Mouse (Mus musculus) heart, embryonic 15.5 days (tissue): ENCODE results near the gene Phf11b. TPM values are rescaled to one million over a fixed set of nuclear protein-coding genes. Genes with fewer than 3 reads are reported as not detected.
A peak's percentile ranks its signal among the peaks of the same experiment; 100 is the strongest.
"Not testable (repeated sequence)": the region's sequence is repeated elsewhere in the genome, so short reads cannot be mapped to it uniquely, and the experiment has no call there.

Source experiments
- ATAC-seq: fragments of 200-750 bp; cut with Nextera tagmentation; replicated peaks from 2 replicates; pipeline ENCODE4 v1.8.0; 2017; ENCODE audit warnings: low read depth, moderate TSS enrichment; ENCODE audit not compliant: insufficient number of reproducible peaks, insufficient read depth, low FRiP score
- H3K27ac ChIP-seq: fragments of 300-500 bp; sonication (generic); 2 replicates; pipeline ENCODE4 v1.5.1; 2015; ENCODE audit warnings: mild to moderate bottlenecking, inconsistent platforms
- H3K27me3 ChIP-seq: fragments of 300-500 bp; sonication (generic); 2 replicates; pipeline ENCODE4 v1.6.1; 2015; ENCODE audit warnings: inconsistent platforms
- H3K36me3 ChIP-seq: fragments of 300-500 bp; sonication (generic); 2 replicates; pipeline ENCODE4 v1.6.1; 2015; ENCODE audit warnings: mild to moderate bottlenecking, inconsistent platforms
- H3K4me1 ChIP-seq: fragments of 300-500 bp; sonication (generic); replicated peaks from 2 replicates; pipeline ENCODE4 v1.6.1; 2015; ENCODE audit warnings: inconsistent platforms
- H3K4me2 ChIP-seq: fragments of 300-500 bp; sonication (generic); 2 replicates; pipeline ENCODE4 v1.6.1; 2015; ENCODE audit warnings: inconsistent platforms, mild to moderate bottlenecking, moderate library complexity
- H3K4me3 ChIP-seq: fragments of 300-500 bp; sonication (generic); 2 replicates; pipeline ENCODE4 v1.5.1; 2015; ENCODE audit warnings: mild to moderate bottlenecking, inconsistent platforms
- H3K9ac ChIP-seq: fragments of 300-500 bp; sonication (generic); 2 replicates; pipeline ENCODE4 v1.6.1; 2015; ENCODE audit warnings: mild to moderate bottlenecking, inconsistent platforms
- H3K9me3 ChIP-seq: fragments of 300-500 bp; sonication (generic); replicated peaks from 2 replicates; pipeline ENCODE4 v1.6.1; 2016; ENCODE audit warnings: inconsistent platforms
- WGBS: fragments of 180-500 bp; shearing (Covaris S2); methylation state at CpG from one replicate; pipeline ENCODE4 v1.1.7; 2015; ENCODE audit warnings: mixed read lengths; 5-methylcytosine and 5-hydroxymethylcytosine counted together
- polyA plus RNA-seq: library from polyadenylated mRNA; unstranded; fragments of >200 nt; fragmentation: Nextera tagmentation; extraction: Ambion mirVana; gene quantifications from 2 replicates; pipeline ENCODE4 v1.2.1, GENCODE M21; 2015

The Phf11b gene
- polyA plus RNA-seq = 0.89 and 1.6 TPM in 2 replicates

DNA sequence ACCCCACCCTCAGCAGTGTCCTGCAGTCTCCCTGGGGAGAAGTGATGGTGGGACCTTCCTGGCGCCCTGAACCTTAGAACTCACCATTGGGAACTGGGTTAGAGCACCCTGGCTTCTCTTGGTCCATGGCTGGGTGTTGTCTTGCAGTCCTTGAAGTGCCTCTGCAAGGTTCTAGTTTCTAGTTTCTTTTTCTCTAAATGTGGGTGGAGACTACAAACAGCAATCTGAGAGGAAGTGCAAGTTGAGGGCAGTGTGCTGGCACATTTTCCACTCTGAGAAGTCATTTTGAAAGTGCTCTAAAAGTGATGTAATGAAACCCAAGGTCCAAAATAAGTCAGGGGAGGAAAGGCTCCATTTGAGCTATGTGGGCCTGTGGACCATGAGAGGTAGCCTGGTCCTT is at the start of gene Phf11b:
Gene Phf11b, minus strand, starts transcription at position 163 of the 400 bp plus-strand sequence.
- H3K27ac ChIP-seq, H3K4me1 ChIP-seq, H3K9ac ChIP-seq, H3K4me3 ChIP-seq, H3K9me3 ChIP-seq, ATAC-seq, H3K27me3 ChIP-seq, H3K4me2 ChIP-seq, H3K36me3 ChIP-seq: not testable (repeated sequence)
- WGBS = 52% methylated on average over 1 of the region's 1 CpGs

DNA sequence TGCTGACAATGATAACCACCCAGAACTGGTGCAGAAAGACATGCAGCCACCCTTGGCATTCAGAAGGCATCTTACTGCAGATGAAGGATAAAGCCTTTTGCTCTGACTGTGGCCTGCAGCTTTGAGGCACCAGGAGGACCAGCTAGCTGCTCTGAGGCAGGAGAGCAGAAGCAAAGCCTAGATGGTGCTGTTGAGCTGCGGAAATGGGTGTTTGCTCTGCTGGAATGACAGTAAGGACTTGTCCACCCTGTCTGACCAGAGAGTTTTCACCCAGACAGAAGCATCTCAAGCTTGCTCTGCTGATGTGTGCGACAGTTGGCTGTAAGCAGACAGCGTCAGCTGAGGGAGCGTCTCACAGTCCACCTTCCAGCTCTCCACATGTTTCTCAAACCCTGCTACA is 49.0 kb upstream of the Phf11b start:
- H3K27me3 ChIP-seq, H3K27ac ChIP-seq, H3K4me2 ChIP-seq, H3K4me1 ChIP-seq, H3K9ac ChIP-seq, H3K36me3 ChIP-seq, H3K9me3 ChIP-seq, ATAC-seq, H3K4me3 ChIP-seq: not testable (repeated sequence)
- 59% methylated on average over 4 of the region's 4 CpGs for WGBS

DNA sequence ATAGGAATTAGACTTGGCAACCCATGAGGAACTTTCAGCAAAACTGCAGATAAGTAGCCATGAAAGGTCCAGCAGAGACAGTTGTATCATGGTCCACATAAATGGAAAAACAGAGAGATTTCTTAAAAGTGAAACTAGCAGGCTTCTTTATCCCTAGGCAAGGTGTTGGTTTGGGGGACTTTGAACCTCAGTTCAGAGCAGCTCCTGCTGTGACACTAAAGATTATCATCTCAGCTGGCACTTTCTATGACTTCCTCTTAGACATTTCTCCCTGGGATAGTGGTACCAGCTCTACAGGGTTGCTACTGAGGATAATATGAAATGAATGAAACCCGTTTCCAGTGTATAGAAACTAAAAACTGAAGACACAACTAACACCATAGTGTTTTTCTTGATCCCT is 48.4 kb upstream of the Phf11b start:
- Histone ChIP-seq H3K36me3 (no peaks in the 10 kb centered on the region), H3K4me1 (no peaks in the 10 kb centered on the region), H3K9ac (no peak overlapping the region), H3K27me3 (no peaks in the 10 kb centered on the region), H3K4me2 (no peak overlapping the region), H3K27ac (no peak overlapping the region), H3K9me3 (no peaks in the 10 kb centered on the region), H3K4me3 (no peak overlapping the region)
- 53% methylated on average over 1 of the region's 1 CpGs for WGBS
- no peak for ATAC-seq

DNA sequence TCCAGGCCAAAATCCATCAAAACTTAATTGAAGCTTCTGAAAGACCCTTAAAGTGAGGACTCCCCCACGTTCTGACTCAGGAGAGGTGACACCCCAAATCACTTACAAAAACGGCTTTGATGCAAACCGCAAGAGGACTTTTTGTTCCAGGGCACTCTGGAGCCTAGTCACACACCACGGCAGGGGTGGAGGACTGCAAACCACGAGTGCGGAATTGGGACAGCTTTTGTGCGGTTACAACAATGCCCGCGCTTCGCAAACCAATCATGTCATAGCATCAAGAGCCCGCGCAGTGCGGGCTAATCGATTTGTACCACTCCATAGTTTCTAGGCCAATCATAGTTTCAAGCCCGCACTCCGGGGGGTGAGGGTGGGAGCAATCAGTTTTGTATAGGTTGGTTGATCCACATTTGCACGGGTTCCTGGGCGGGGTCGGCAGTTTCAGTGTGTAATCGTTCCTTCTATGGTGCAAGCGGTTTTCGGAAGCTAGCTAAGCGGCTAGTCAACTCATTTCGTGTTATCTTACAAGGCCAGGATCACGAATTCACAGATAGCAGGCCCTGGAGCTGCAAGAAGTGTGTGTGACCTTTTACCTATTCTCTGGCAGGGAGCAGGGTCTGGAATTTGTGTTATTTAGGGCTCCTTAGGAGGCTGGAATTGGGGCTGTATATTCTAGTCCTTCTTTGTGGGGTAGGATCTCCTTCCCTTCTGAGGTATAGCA is 29.4 kb upstream of the Phf11b start:
- H3K4me3 ChIP-seq = no peak overlapping the region
- H3K27me3 ChIP-seq = no peaks in the 10 kb centered on the region
- WGBS = 89% methylated on average over 25 of the region's 25 CpGs
- no peaks in the 10 kb centered on the region for H3K36me3 ChIP-seq
- peaks cover 4% of the 10 kb centered on the region; the same call in 1 of the 2 replicates for H3K4me1 ChIP-seq
- H3K9me3 ChIP-seq = no peaks in the 10 kb centered on the region
- no peak overlapping the region for H3K4me2 ChIP-seq
- no peak for ATAC-seq
- no peak overlapping the region for H3K27ac ChIP-seq
- H3K9ac ChIP-seq = no peak overlapping the region

DNA sequence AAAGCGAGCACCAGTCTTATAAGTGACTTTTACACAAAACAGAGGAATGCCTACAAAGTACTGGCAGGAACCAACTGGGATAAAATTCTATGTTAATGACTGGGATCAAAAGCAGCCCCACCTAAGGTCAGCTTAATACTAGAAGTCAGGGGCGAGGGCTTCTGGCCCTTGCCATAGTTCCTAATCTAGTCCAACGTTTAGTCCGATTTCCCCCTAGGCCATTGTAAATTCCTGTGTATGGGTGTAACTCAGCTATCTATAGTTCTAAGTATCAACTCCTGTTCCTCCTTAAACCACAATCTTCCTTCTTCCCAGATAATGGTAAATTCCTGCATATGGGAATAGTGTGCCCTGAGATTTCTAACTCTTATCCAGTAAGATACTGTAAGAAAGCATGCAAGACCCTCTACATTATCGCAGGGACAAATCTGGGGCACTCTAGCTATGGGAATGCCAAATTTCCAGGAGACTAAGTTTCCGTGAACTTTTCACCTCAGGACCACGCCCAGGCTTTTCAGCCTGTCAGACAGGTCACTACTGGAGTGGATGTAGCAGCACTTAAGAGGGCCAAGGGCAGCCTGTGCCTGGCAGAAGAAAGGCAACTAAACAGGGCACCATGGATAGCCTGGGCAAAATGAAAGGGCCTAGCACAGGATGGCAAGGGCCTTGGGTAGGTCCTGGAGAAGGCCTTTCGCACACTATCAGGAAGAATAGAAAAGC is 25.4 kb upstream of the Phf11b start:
- no peak for ATAC-seq
- Histone ChIP-seq H3K9me3 (no peaks in the 10 kb centered on the region), H3K4me2 (no peak overlapping the region), H3K36me3 (no peaks in the 10 kb centered on the region), H3K4me3 (no peak overlapping the region), H3K9ac (no peak overlapping the region), H3K4me1 (peaks cover 4% of the 10 kb centered on the region; the same call in 1 of the 2 replicates), H3K27me3 (no peaks in the 10 kb centered on the region), H3K27ac (no peak overlapping the region)
- WGBS = 54% methylated on average over 8 of the region's 8 CpGs

DNA sequence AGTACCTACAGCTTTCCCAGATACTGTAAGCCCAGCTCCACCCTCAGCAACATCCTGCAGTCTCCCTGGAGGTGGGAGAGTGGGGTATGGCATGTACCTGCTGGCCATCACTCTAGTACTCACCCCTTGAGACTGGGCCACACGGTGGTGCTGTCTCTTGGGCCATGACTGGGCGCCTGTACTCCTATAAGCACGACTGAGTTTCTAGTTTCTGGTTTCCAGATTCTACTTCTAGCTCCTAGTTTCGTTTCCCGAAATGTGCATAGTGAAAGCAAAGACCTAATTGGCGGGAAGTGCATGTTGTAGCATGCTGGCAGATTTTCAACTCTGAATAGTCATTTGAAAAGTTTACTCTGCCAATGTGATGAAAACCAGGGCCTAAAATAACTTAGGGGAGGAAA is 24.1 kb upstream of the Phf11b start, which contains the start of gene Phf11d:
Gene Phf11d, minus strand, starts transcription at position 227 of the 401 bp plus-strand sequence.
- Histone ChIP-seq H3K27ac (peak within 1 kb of the TSS; percentile 70), H3K27me3 (no peaks in the 10 kb centered on the region), H3K4me1 (peaks cover 4% of the 10 kb centered on the region; the same call in 1 of the 2 replicates), H3K4me2 (peak within 1 kb of the TSS; percentile 37), H3K36me3 (no peaks in the 10 kb centered on the region), H3K9ac (no peak within 1 kb of the TSS), H3K9me3 (no peaks in the 10 kb centered on the region), H3K4me3 (no peak within 1 kb of the TSS)
- 46% methylated on average over 6 of the region's 6 CpGs for WGBS
- ATAC-seq = no peak

DNA sequence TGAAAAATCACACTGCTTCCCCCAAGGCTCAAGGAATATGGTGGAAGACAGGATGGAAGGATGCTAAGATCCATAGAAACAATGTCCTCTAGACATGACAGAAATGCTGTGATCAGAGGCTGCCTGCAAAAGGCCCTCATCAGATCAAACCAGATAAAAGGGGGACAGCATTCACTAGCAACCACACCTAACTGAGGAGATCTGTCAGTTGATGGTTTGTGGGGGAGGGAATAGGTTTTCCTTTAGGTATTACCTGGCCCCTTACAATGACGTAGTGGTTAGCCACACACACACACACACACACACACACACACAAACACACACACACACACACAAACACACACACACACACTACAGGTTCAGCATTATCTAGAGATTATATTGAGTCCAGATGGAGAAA is 1.6 kb downstream of the Phf11b start:
- no peaks in the 10 kb centered on the region for H3K36me3 ChIP-seq
- ATAC-seq = no peak
- H3K27ac ChIP-seq = no peak overlapping the region
- no peak overlapping the region for H3K4me2 ChIP-seq
- no peaks in the 10 kb centered on the region for H3K27me3 ChIP-seq
- no peak overlapping the region for H3K9ac ChIP-seq
- no peaks in the 10 kb centered on the region for H3K9me3 ChIP-seq
- 67% methylated on average over 1 of the region's 1 CpGs for WGBS
- H3K4me3 ChIP-seq = no peak overlapping the region
- H3K4me1 ChIP-seq = no peaks in the 10 kb centered on the region

DNA sequence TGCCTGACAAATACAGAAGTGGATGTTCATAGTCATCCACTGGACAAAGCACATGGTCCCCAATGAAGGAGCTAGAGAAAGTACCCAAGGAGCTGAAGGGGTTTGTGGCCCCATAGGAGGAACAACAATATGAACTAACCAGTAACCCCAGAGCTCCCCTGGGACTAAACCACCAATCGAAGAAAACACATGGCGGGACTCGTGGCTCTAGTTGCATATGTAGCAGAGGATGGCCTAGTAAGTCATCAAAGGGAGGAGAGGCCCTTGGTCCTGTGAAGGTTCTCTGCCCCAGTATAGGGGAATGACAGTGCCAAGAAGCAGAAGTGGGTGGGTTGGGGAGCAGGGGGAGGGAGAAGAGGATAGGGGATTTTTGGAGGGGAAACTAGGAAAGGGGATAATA is 5.1 kb downstream of the Phf11b start:
- not testable (repeated sequence) for H3K4me1 ChIP-seq, H3K27me3 ChIP-seq, H3K9me3 ChIP-seq, H3K9ac ChIP-seq, H3K36me3 ChIP-seq, ATAC-seq, H3K27ac ChIP-seq, H3K4me2 ChIP-seq, H3K4me3 ChIP-seq
- 85% methylated on average over 3 of the region's 3 CpGs for WGBS

DNA sequence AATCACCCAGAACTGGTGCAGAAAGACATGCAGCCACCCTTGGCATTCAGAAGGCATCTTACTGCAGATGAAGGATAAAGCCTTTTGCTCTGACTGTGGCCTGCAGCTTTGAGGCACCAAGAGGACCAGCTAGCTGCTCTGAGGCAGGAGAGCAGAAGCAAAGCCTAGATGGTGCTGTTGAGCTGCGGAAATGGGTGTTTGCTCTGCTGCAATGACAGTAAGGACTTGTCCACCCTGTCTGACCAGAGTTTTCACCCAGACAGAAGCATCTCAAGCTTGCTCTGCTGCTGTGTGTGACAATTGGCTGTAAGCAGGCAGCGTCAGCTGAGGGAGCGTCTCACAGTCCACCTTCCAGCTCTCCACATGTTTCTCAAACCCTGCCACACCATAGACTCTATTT is 10.7 kb downstream of the Phf11b start:
- not testable (repeated sequence) for H3K4me1 ChIP-seq, H3K9me3 ChIP-seq, H3K36me3 ChIP-seq, H3K4me3 ChIP-seq, H3K27me3 ChIP-seq, H3K9ac ChIP-seq, ATAC-seq, H3K4me2 ChIP-seq, H3K27ac ChIP-seq
- 40% methylated on average over 3 of the region's 3 CpGs for WGBS

DNA sequence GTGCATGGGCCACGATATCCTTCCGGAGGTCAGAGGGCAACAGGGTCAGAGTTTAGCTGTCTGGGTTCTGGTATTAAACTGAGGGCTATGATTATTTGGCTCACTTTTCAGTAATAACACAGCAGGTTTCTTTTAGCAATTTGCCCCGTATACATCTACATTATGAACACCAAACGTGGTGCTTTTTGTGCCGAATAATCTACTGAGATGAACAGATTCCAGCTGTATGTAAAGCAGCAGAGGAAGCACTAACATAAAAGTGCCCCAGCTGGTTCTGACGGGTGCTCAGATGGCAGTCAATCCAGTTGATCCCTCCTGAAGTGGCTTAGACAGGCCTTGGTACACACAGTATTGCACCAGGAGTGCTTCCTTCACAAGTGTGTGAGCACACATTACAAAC is 21.2 kb downstream of the Phf11b start:
- not testable (repeated sequence) for H3K9me3 ChIP-seq, ATAC-seq, H3K4me3 ChIP-seq, H3K27me3 ChIP-seq, H3K9ac ChIP-seq, H3K36me3 ChIP-seq, H3K4me2 ChIP-seq, H3K4me1 ChIP-seq, H3K27ac ChIP-seq
- WGBS = 75% methylated on average over 6 of the region's 6 CpGs

DNA sequence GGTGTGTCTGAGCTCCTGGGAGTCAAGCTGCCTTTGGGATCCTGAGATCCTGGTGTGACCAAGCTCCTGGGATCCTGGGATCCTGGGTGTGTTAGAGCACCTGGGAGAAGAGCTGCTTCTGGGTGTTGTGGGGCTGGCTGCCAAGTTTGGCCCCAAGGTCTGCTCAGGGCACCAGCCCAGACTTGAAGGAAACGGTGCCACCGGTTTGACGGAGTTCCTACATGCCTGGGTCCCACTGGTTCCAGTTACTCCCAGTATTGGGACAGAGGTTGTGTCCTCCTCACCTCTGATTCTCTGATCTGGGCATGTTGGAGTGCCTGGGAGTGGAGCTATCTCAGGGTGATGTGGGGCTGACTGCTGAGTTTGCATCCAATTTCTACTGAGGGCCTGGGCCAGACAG is 22.1 kb downstream of the Phf11b start:
- H3K27ac ChIP-seq, H3K36me3 ChIP-seq, H3K4me2 ChIP-seq, H3K4me1 ChIP-seq, ATAC-seq, H3K9ac ChIP-seq, H3K9me3 ChIP-seq, H3K27me3 ChIP-seq, H3K4me3 ChIP-seq: not testable (repeated sequence)
- 80% methylated on average over 3 of the region's 3 CpGs for WGBS

DNA sequence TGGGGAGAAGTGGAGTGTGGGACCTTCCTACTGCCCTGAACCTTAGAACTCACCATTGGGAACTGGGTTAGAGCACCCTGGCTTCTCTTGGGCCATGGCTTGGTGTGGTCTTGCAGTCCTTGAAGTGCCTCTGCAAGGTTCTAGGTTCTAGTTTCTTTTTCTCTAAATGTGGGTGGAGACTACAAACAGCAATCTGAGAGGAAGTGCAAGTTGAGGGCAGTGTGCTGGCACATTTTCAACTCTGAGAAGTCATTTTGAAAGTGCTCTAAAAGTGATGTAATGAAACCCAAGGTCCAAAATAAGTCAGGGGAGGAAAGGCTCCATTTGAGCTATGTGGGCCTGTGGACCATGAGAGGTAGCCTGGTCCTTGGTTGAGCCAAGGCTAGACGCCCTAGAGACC is 43.8 kb downstream of the Phf11b start, which contains the start of gene Phf11a:
Gene Phf11a, minus strand, starts transcription at position 132 of the 400 bp plus-strand sequence.
- ATAC-seq, H3K9ac ChIP-seq, H3K4me1 ChIP-seq, H3K27ac ChIP-seq, H3K27me3 ChIP-seq, H3K4me2 ChIP-seq, H3K9me3 ChIP-seq, H3K36me3 ChIP-seq, H3K4me3 ChIP-seq: not testable (repeated sequence)
- WGBS = 44% methylated on average over 1 of the region's 1 CpGs
